Mouse (Mus musculus): ENCODE results near the gene Olfr1057.

- no peak for TF ChIP-seq CTCF (IDR thresholded peaks at IDR 0.05)
- no peak for TF ChIP-seq POLR2A (IDR thresholded peaks at IDR 0.05; ENCODE audit: insufficient read depth, low read depth, low read length)
- no peak for TF ChIP-seq EP300 (IDR thresholded peaks at IDR 0.05; ENCODE audit: insufficient read depth, low read depth, low read length)
Measured at GRCm38 (mm10) chr2:86413950-86414349, 35.8 kb upstream of the Olfr1057 start, which contains the start of gene Olfr1061.
